Mouse (Mus musculus) spleen, adult 2 months (tissue): ENCODE results near the gene Serac1. TPM values are rescaled to one million over a fixed set of nuclear protein-coding genes. Genes with fewer than 3 reads are reported as not detected.

Experiments used
- DNase-seq, 2 experiments: peaks; one replicate each; pipeline versions ENCODE4 v3.0.0 to v3.0.0-alpha.2; 2012 to 2021; ENCODE audit warnings: low spot score in 2 of 2, low read depth in 1 of 2
- H3K27ac ChIP-seq: fragments of 200-500 bp; 2 replicates; pipeline ENCODE4 v1.5.1; 2012; ENCODE audit warnings: low read length, inconsistent platforms; ENCODE audit not compliant: insufficient read depth
- H3K27me3 ChIP-seq: fragments of 200-500 bp; 2 replicates; pipeline ENCODE4 v1.6.1; 2012; ENCODE audit warnings: mild to moderate bottlenecking, moderate library complexity, low read length, inconsistent platforms; ENCODE audit not compliant: control insufficient read depth, insufficient read depth
- H3K36me3 ChIP-seq: fragments of 200-500 bp; 2 replicates; pipeline ENCODE4 v1.6.1; 2012; ENCODE audit warnings: mild to moderate bottlenecking, low read length, inconsistent platforms; ENCODE audit not compliant: control insufficient read depth, insufficient read depth
- H3K4me1 ChIP-seq: fragments of 200-500 bp; 2 replicates; pipeline ENCODE4 v1.6.1; 2011; ENCODE audit warnings: inconsistent platforms; ENCODE audit not compliant: control insufficient read depth, insufficient read depth, insufficient read length
- H3K4me3 ChIP-seq: fragments of 200-500 bp; 2 replicates; pipeline ENCODE4 v1.5.1; 2011; ENCODE audit warnings: mild to moderate bottlenecking, inconsistent platforms; ENCODE audit not compliant: insufficient read depth, insufficient read length; ENCODE audit errors: extremely low read depth
- CTCF ChIP-seq: fragments of 200-500 bp; IDR thresholded peaks from 2 replicates; pipeline ENCODE4 v1.5.1; 2011; ENCODE audit warnings: mild to moderate bottlenecking, inconsistent platforms; ENCODE audit not compliant: insufficient read depth, insufficient read length, insufficient replicate concordance; ENCODE audit errors: extremely low read depth
- POLR2A ChIP-seq: fragments of 200-500 bp; IDR thresholded peaks from 2 replicates; pipeline ENCODE4 v1.6.1; 2011; ENCODE audit warnings: low read depth, low read length, inconsistent platforms
- WGBS: fragments of 180-500 bp; shearing (Covaris S2); methylation state at CpG from one replicate; pipeline ENCODE4 v1.1.7; 2018; 5-methylcytosine and 5-hydroxymethylcytosine counted together
- polyA plus RNA-seq: library from polyadenylated mRNA; depleted of rRNA; stranded (reverse); fragments of >200 nt; gene quantifications from 2 replicates; pipeline ENCODE4 v1.2.3, GENCODE M21; 2012

Serac1 gene
- polyA plus RNA-seq, 1 experiment, result 1.8 TPM

- H3K36me3 ChIP-seq, result peaks cover 14% of the 10 kb centered on the region
- H3K27ac ChIP-seq, result no peak overlapping the region
- H3K4me3 ChIP-seq, result no peak overlapping the region
- no peaks in the 10 kb centered on the region for H3K27me3 ChIP-seq
- TF ChIP-seq POLR2A (no peak), CTCF (no peak)
- H3K4me1 ChIP-seq, result no peaks in the 10 kb centered on the region
- 91% methylated on average over 7 of the region's 7 CpGs for WGBS
- DNase-seq, result no peak
Observed at GRCm38 (mm10) chr17:6067613-6068012, 11.9 kb downstream of the Serac1 start.

- peaks cover 15% of the 10 kb centered on the region for H3K36me3 ChIP-seq
- DNase-seq, result no peak
- no peaks in the 10 kb centered on the region for H3K27me3 ChIP-seq
- H3K4me1 ChIP-seq, result no peaks in the 10 kb centered on the region
- WGBS, result 91% methylated on average over 2 of the region's 2 CpGs
- H3K27ac ChIP-seq, result no peak overlapping the region
- TF ChIP-seq CTCF (no peak), POLR2A (no peak)
- H3K4me3 ChIP-seq, result no peak overlapping the region
Observed at GRCm38 (mm10) chr17:6066021-6066420, 13.5 kb downstream of the Serac1 start.

- H3K36me3 ChIP-seq, result peaks cover 13% of the 10 kb centered on the region
- TF ChIP-seq POLR2A (no peak), CTCF (no peak)
- WGBS, result 31% methylated on average over 5 of the region's 5 CpGs
- no peaks in the 10 kb centered on the region for H3K4me1 ChIP-seq
- H3K27me3 ChIP-seq, result no peaks in the 10 kb centered on the region
- H3K27ac ChIP-seq, result no peak overlapping the region
- no peak overlapping the region for H3K4me3 ChIP-seq
- DNase-seq, result no peak
Observed at GRCm38 (mm10) chr17:6063532-6063931, 16.0 kb downstream of the Serac1 start.

GRCm38 (mm10) chr17:6062793-6063192, 16.7 kb downstream of the Serac1 start:
- Histone ChIP-seq H3K36me3 (peaks cover 13% of the 10 kb centered on the region), H3K27me3 (no peaks in the 10 kb centered on the region), H3K4me3 (no peak overlapping the region), H3K27ac (no peak overlapping the region), H3K4me1 (no peaks in the 10 kb centered on the region)
- TF ChIP-seq POLR2A (no peak), CTCF (no peak)
- 89% methylated on average over 8 of the region's 8 CpGs for WGBS
- no peak for DNase-seq

GRCm38 (mm10) chr17:6054934-6055355, 24.6 kb downstream of the Serac1 start:
- WGBS, result 32% methylated on average over 5 of the region's 5 CpGs

GRCm38 (mm10) chr17:6052801-6053200, 26.7 kb downstream of the Serac1 start:
- Histone ChIP-seq H3K27ac (no peak overlapping the region), H3K4me3 (no peak overlapping the region), H3K36me3 (0 out of 2 replicates have a peak, but pooled peaks cover 4% of the 10 kb centered on the region), H3K4me1 (no peaks in the 10 kb centered on the region), H3K27me3 (no peaks in the 10 kb centered on the region)
- DNase-seq, result no peak
- TF ChIP-seq CTCF (no peak), POLR2A (no peak)
- WGBS, result 92% methylated on average over 4 of the region's 4 CpGs

More at GRCm38 (mm10) chr17:6054934-6055355, 24.6 kb downstream of the Serac1 start:
- Histone ChIP-seq H3K36me3 (0 out of 2 replicates have a peak, but pooled peaks cover 4% of the 10 kb centered on the region), H3K27ac (no peak overlapping the region), H3K4me1 (no peaks in the 10 kb centered on the region), H3K27me3 (no peaks in the 10 kb centered on the region), H3K4me3 (no peak overlapping the region)
- DNase-seq, result peak; percentile 22 to 42
- peak; percentile 3; the same call in 1 of the 2 replicates for TF ChIP-seq CTCF
- TF ChIP-seq POLR2A, result no peak

- H3K4me1 ChIP-seq, result no peaks in the 10 kb centered on the region
- WGBS, result 93% methylated on average over 10 of the region's 10 CpGs
- H3K36me3 ChIP-seq, result no peaks in the 10 kb centered on the region
- no peaks in the 10 kb centered on the region for H3K27me3 ChIP-seq
- no peak overlapping the region for H3K27ac ChIP-seq
- DNase-seq, result no peak
- no peak overlapping the region for H3K4me3 ChIP-seq
- TF ChIP-seq CTCF (no peak), POLR2A (no peak)
Observed at GRCm38 (mm10) chr17:6037507-6037906, 42.0 kb downstream of the Serac1 start.
